Mouse (Mus musculus) G1E-ER4 (cell line): ENCODE results near the gene Hkdc1. TPM values are rescaled to one million over a fixed set of nuclear protein-coding genes. Genes with fewer than 3 reads are reported as not detected.
A peak's percentile ranks its signal among the peaks of the same experiment; 100 is the strongest.

Experiments
- GATA1 ChIP-seq: IDR thresholded peaks from one replicate; pipeline ENCODE4 v1.8.0; 2012; ENCODE audit warnings: low read length, inconsistent platforms
- polyA plus RNA-seq: library from polyadenylated mRNA; stranded (reverse); fragments of >175 nt; gene quantifications from 2 replicates; pipeline ENCODE4 v1.2.3, GENCODE M21; 2012

The Hkdc1 gene
- not detected in 2 replicates for polyA plus RNA-seq

GRCm38 (mm10) chr10:62422255-62422654, at the start of gene Hkdc1:
Hkdc1 (minus strand) TSS chr10:62422491.
- TF ChIP-seq GATA1: no peak

DNA sequence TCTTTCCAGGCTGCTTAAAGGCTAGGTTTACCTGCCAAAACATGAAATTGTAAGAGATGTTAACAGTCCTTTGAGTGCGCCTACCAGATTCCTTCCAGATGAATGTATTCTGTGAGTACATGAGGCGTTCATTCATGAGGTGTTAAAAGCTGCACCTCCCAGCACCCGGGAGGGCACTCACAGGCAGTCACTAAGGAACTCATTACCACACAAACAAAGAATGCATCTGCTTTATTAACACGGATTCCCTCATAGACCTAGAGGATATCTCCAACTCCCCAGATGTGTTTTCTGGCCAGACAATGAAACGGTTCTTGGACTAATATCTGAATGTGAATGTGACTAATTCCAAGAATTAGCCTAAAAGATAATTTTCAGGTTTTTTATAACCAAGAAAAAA, 48.8 kb upstream of the Hkdc1 start:
- no peak for TF ChIP-seq GATA1

GRCm38 (mm10) chr10:62469736-62470135, 47.4 kb upstream of the Hkdc1 start:
- TF ChIP-seq GATA1: no peak

DNA sequence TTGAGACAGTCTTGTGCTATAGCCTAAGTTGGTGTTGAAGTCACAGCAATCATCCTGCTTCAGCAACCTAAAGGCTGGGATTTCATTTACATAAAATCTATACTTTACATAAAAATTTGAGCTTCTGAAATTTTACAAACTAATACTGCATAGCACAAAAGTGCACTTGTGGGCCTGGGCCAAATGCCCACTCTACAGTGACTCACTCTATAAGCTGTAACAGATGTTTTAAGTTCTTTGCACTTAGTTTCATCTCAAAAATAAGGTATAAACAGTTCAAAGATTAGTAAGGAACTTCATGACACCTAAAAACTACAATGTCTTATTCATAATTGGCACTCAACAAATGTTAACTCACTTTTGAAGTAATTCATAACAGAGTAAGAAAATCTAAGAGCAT, 39.0 kb upstream of the Hkdc1 start:
- no peak for TF ChIP-seq GATA1

DNA sequence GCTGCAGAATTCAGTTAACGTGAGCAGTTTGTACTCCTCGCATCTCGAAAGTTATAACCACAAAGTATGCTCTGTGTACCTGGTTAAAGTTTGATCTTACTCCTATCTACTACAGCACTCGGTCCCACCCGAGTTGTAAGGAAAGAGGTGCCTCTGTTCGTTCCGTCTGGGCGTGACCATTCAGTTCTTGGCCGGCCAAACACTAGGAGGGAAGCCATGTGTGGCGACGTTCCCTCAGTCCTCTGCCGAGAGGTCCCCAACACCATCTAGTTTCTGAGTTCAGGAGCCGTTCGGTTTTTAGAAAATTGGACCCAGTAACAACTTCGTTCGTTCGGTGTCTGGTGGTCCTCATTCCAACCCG, 28.0 kb upstream of the Hkdc1 start:
- no peak for TF ChIP-seq GATA1

DNA sequence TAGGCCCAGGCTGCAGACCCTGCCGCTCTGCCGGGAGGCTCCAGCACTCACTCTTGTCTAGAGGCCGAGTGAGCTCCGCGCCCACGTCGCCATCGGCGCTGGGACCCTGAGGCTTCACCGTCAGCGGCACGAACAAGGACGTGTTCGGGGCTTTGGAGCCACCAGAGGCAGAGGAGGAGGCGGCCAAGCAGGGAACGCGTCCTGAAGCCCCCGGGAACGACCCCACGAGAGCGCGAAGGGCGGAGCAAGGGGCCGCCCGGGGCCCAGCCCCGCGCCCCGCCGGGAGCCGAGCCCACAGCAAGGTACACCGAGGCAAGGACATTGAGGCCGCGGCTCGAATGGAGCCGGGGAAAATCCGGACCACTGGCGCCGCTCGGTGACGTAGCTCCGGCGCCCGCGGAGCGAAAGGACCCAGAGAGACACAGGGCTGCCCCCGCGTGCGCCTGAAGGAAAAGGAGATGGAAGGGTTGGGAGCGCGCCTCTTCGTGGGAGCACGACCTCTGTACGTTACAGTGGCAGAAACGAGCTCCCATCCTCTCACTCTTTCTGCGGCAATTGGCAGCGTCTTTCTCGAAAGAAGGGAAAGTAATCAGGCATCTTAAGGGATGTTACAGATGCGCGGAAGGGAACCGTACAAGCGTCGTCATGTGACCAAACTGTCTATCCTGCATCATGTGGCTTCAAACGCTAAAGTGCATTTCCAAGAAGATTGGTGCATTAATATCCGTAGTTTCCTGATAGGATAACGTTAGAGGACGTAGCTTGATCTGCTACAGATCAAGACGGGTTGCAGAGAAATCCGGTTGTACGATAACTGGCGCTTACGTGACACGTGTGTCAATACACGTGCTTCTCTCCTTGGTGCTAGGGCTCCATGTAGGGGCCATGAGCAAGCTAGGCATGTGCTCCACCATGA, 27.3 kb upstream of the Hkdc1 start, which contains the start of the genes 4930507D05Rik and Supv3l1:
TSS of gene 4930507D05Rik (plus strand) at position 126 of the 916 bp plus-strand sequence.
TSS of gene Supv3l1 (minus strand) at position 375 of the 916 bp plus-strand sequence.
- TF ChIP-seq GATA1: peak; percentile 7

- no peak for TF ChIP-seq GATA1
Observed at GRCm38 (mm10) chr10:62430427-62430826, 8.1 kb upstream of the Hkdc1 start.

DNA sequence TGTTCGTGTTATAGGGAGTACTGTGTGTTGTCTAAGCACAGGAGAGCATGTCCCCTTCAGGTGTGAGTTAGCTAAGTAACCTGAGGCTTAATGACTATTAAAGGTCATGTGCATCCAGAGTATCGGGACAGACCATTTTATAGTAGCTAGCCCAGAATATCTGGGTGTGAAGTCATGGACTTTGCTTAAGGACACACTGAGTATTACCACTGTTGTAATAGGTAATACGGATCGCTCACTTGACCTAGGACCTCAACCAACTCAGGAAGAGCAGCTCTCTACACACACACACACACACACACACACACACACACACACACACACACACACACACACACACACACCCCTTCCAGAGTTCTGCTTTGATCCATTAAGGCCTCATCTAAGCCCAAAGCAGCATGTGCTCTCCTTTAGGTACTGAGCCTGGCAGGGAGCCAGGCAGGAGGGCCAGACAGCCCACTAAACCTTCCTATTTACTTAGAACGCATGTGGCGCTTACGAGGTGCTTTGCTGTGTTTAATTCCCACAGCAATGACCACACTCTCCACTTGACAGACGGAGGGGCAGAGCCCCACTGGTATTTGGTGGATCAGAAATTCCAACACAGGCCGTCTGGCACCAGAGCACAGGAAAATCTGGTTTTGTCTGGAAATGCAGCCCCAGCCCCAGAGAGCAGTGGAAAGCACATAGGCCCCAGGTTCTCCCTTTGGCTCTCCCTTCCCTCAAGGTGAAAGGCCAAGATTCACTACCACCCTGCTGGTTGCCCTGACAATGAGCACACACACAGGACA, 3.0 kb upstream of the Hkdc1 start:
- no peak for TF ChIP-seq GATA1

DNA sequence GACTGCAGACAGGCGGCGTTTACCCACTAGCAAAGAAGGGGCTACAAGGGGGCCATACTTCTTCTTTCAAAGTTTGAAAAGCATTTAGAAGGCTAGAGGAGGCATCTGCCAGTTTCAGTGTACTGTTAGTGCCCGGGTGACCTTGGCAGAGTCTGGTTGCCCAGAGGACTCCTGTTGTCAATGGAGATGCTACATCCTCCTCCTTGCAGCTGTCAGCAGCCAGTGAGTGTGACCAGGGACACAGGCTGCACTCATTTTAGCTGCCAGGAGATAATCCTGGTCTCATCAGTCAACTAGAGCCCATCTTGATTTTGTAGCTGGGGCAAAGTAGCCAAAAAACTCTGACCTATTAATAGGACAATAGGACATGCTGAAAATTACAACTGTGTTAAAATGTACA, 1.2 kb downstream of the Hkdc1 start:
- TF ChIP-seq GATA1: no peak

DNA sequence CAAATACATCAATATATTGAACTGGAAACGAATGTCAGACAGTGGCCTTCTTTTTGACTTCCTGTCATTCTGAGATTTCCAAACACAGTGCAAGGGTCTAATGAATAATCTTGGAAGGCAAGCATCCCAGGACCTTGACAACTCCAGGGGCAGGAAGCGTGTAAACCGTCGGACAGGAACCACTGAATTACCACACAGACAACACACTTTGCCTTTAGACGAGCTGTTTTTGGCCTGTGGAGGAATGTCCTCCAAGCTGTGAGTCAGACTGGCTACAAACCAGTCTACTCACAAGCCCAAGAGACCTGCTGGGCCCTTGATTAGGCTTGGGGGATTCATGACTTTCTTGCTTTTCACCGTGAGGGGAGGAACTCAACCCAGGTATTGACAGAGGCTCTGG, 1.9 kb downstream of the Hkdc1 start:
- TF ChIP-seq GATA1: no peak

GRCm38 (mm10) chr10:62419422-62419821, 2.9 kb downstream of the Hkdc1 start:
- no peak for TF ChIP-seq GATA1

GRCm38 (mm10) chr10:62418831-62419356, 3.4 kb downstream of the Hkdc1 start:
- TF ChIP-seq GATA1: no peak

- TF ChIP-seq GATA1: no peak
Observed at GRCm38 (mm10) chr10:62413606-62413982, 8.7 kb downstream of the Hkdc1 start.

- TF ChIP-seq GATA1: peak; percentile 27
Observed at GRCm38 (mm10) chr10:62412906-62413605, 9.2 kb downstream of the Hkdc1 start.

GRCm38 (mm10) chr10:62411431-62412410, 10.6 kb downstream of the Hkdc1 start:
- TF ChIP-seq GATA1: no peak
